Mouse (Mus musculus) megakaryocyte, embryonic 14.5 days (primary cell): ENCODE results near the gene Scp2.

Experiments used
- FLI1 ChIP-seq: IDR thresholded peaks from 2 replicates; pipeline ENCODE4 v1.6.1; 2012; ENCODE audit warnings: low read length, inconsistent platforms, mixed read lengths
- GATA1 ChIP-seq: IDR thresholded peaks from 3 replicates; pipeline ENCODE4 v1.6.1; 2012; ENCODE audit warnings: mixed read lengths, low read length, inconsistent platforms, borderline replicate concordance

GRCm38 (mm10) chr4:108126260-108126659, 18.5 kb downstream of the Scp2 start:
- TF ChIP-seq GATA1 (no peak), FLI1 (no peak)
